7 mouse cellular contexts compared by ENCODE assay signal in genomic region chr19:56294654-56295399, GRCm38 (mm10). TPM values are rescaled to one million over a fixed set of nuclear protein-coding genes. Genes with fewer than 3 reads are reported as not detected.
DNase-seq lines count a peak whose midpoint lies in the region; ATAC-seq lines count a peak whose summit lies in the region.

No protein-coding gene starts in this region.

- peaks cover 6% of the 10 kb centered on the region for H3K27me3 ChIP-seq in embryonic facial prominence, embryonic 10.5 days (replicated peaks; ENCODE audit: low read depth, poor library complexity, severe bottlenecking)
- 0 out of 2 replicates have a peak, but pooled peaks cover 6% of the 10 kb centered on the region for H3K27me3 ChIP-seq in limb, embryonic 10.5 days (ENCODE audit: low read depth, poor library complexity, severe bottlenecking)
- H3K27me3 ChIP-seq in midbrain, embryonic 13.5 days = no peaks in the 10 kb centered on the region; the same call in 1 of the 2 replicates

- H3K9me3 ChIP-seq in embryonic facial prominence, embryonic 10.5 days = no peaks in the 10 kb centered on the region
- no peaks in the 10 kb centered on the region for H3K9me3 ChIP-seq in limb, embryonic 10.5 days (replicated peaks)
- H3K9me3 ChIP-seq in midbrain, embryonic 13.5 days = no peaks in the 10 kb centered on the region

- ATAC-seq in granulocyte monocyte progenitor cell, adult 5-6 weeks (replicated peaks; ENCODE audit: poor library complexity, severe bottlenecking) = peak; percentile 73
- peak; percentile 90 for ATAC-seq in midbrain, embryonic 13.5 days

- H3K4me2 ChIP-seq in midbrain, embryonic 13.5 days (replicated peaks) = no peak overlapping the region

- WGBS in embryonic facial prominence, embryonic 10.5 days = 69% methylated on average over 7 of the region's 7 CpGs
- 79% methylated on average over 7 of the region's 7 CpGs for WGBS in limb, embryonic 10.5 days
- WGBS in midbrain, embryonic 13.5 days = 48% methylated on average over 7 of the region's 7 CpGs

- no peak overlapping the region for H3K4me3 ChIP-seq in embryonic facial prominence, embryonic 10.5 days
- no peak overlapping the region for H3K4me3 ChIP-seq in limb, embryonic 10.5 days
- no peak overlapping the region for H3K4me3 ChIP-seq in midbrain, embryonic 13.5 days (replicated peaks)

- no peak overlapping the region for H3K9ac ChIP-seq in midbrain, embryonic 13.5 days (replicated peaks)

- peak; percentile 18 for DNase-seq in adrenal gland, adult 8-10 months
- peak; percentile 75 for DNase-seq in embryonic facial prominence, embryonic 10.5 days (ENCODE audit: low spot score)
- DNase-seq in kidney, adult 11 months = peak; percentile 81
- DNase-seq in limb, embryonic 10.5 days (ENCODE audit: low spot score) = peak; percentile 83
- DNase-seq in spleen, adult 12 weeks (ENCODE audit: low spot score) = peak; percentile 8

- no peak overlapping the region for H3K27ac ChIP-seq in embryonic facial prominence, embryonic 10.5 days (replicated peaks)
- H3K27ac ChIP-seq in limb, embryonic 10.5 days = no peak overlapping the region
- no peak overlapping the region; the same call in 1 of the 2 replicates for H3K27ac ChIP-seq in midbrain, embryonic 13.5 days

- H3K36me3 ChIP-seq in embryonic facial prominence, embryonic 10.5 days (replicated peaks) = no peaks in the 10 kb centered on the region
- no peaks in the 10 kb centered on the region for H3K36me3 ChIP-seq in limb, embryonic 10.5 days
- no peaks in the 10 kb centered on the region for H3K36me3 ChIP-seq in midbrain, embryonic 13.5 days

- H3K4me1 ChIP-seq in embryonic facial prominence, embryonic 10.5 days = peaks cover 3% of the 10 kb centered on the region; the same call in 1 of the 2 replicates
- H3K4me1 ChIP-seq in limb, embryonic 10.5 days = peaks cover 5% of the 10 kb centered on the region
- H3K4me1 ChIP-seq in midbrain, embryonic 13.5 days (replicated peaks) = peaks cover 17% of the 10 kb centered on the region

RNA-seq across cellular contexts. Expression of gene Habp2, which starts 7.9 kb away (rescaled TPM):
- not detected for total RNA-seq in adrenal gland, adult 8-10 months (2022)
- polyA plus RNA-seq in embryonic facial prominence, embryonic 10.5 days (2016; fragmentation: Nextera tagmentation; extraction: Ambion mirVana) = not detected in 2 replicates
- total RNA-seq in granulocyte monocyte progenitor cell, adult 5-6 weeks (2014; fragmentation: Nextera tagmentation) = not detected in 2 replicates
- not detected in 2 replicates for total RNA-seq in granulocyte monocyte progenitor cell, adult 5-6 weeks (2017)
- polyA plus RNA-seq in limb, embryonic 10.5 days (2016; fragmentation: Nextera tagmentation; extraction: Ambion mirVana) = 0.46 TPM in 1 of 2 replicates, not detected in the other
- polyA plus RNA-seq in midbrain, embryonic 13.5 days (2015; fragmentation: Nextera tagmentation; extraction: Ambion mirVana) = 0.09 and 0.19 TPM in 2 replicates

Comparison
In these comparisons a context has a peak if more than half of its experiments do, and no peak if none do; other contexts are left out.
1. DNase-seq: peak in every context shown above with its lines; median percentile 83 in limb, embryonic 10.5 days; 81 in kidney, adult 11 months; 75 in embryonic facial prominence, embryonic 10.5 days; 18 in adrenal gland, adult 8-10 months; 8 in spleen, adult 12 weeks.